Mouse (Mus musculus): ENCODE results near the gene Tom1l2. TPM values are rescaled to one million over a fixed set of nuclear protein-coding genes. Genes with fewer than 3 reads are reported as not detected.

Tom1l2 gene
- polyA plus RNA-seq, 1 experiment from 2014 or later: 54.5 TPM

GRCm38 (mm10) chr11:60232441-60233058 lies 120.2 kb downstream of the Tom1l2 start:
- no peak overlapping the region for H3K9ac ChIP-seq
- ATAC-seq (ENCODE audit: low FRiP score): no peak
- no peak overlapping the region for H3K27ac ChIP-seq
- peaks cover 21% of the 10 kb centered on the region for H3K4me1 ChIP-seq (replicated peaks)
- H3K4me2 ChIP-seq: no peak overlapping the region
- H3K27me3 ChIP-seq: no peaks in the 10 kb centered on the region
- peaks cover 46% of the 10 kb centered on the region for H3K36me3 ChIP-seq
- no peaks in the 10 kb centered on the region for H3K9me3 ChIP-seq
- 78% methylated on average over 14 of the region's 14 CpGs for WGBS
- H3K4me3 ChIP-seq: no peak overlapping the region

- no peak overlapping the region for H3K4me3 ChIP-seq
- no peak for ATAC-seq (ENCODE audit: low FRiP score)
- peaks cover 44% of the 10 kb centered on the region for H3K36me3 ChIP-seq
- H3K4me1 ChIP-seq (replicated peaks): peaks cover 21% of the 10 kb centered on the region
- H3K27ac ChIP-seq: no peak overlapping the region; the same call in 1 of the 2 replicates
- H3K4me2 ChIP-seq: no peak overlapping the region
- H3K27me3 ChIP-seq: no peaks in the 10 kb centered on the region
- WGBS: 36% methylated on average over 4 of the region's 4 CpGs
- H3K9me3 ChIP-seq: no peaks in the 10 kb centered on the region
- H3K9ac ChIP-seq: no peak overlapping the region
Observed at GRCm38 (mm10) chr11:60231951-60232350, 120.8 kb downstream of the Tom1l2 start.

- peaks cover 39% of the 10 kb centered on the region for H3K36me3 ChIP-seq
- H3K9ac ChIP-seq: no peak overlapping the region
- no peak overlapping the region for H3K4me2 ChIP-seq
- no peak for ATAC-seq (ENCODE audit: low FRiP score)
- no peaks in the 10 kb centered on the region for H3K9me3 ChIP-seq
- H3K4me3 ChIP-seq: no peak overlapping the region
- WGBS: 65% methylated on average over 3 of the region's 3 CpGs
- no peak overlapping the region for H3K27ac ChIP-seq
- H3K27me3 ChIP-seq: no peaks in the 10 kb centered on the region
- peaks cover 21% of the 10 kb centered on the region for H3K4me1 ChIP-seq (replicated peaks)
Observed at GRCm38 (mm10) chr11:60231326-60231725, 121.4 kb downstream of the Tom1l2 start.

DNA sequence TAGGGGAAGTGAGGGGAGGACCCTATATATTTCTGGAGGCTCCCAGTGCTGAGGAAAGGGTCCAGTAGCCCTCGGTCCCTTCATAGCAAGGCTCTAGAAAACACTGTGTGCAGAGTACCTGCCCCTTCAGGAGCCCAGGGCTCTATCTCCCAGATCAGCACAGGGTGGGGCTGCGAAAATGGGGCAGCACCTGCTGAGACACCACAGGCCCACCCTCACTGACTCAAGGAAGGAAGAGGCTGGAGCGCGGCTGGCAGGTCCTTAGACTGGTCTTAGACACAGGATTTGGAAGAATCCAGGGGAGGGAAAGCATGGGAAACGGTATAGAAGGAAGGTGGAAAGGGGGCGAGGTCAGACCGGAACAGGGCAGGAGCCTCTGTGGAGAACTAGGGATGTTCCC lies 122.2 kb downstream of the Tom1l2 start:
- Histone ChIP-seq H3K4me3 (no peak overlapping the region), H3K27me3 (no peaks in the 10 kb centered on the region), H3K4me1 (replicated peaks) (peaks cover 21% of the 10 kb centered on the region), H3K9me3 (no peaks in the 10 kb centered on the region), H3K9ac (no peak overlapping the region), H3K4me2 (no peak overlapping the region), H3K27ac (no peak overlapping the region), H3K36me3 (peaks cover 32% of the 10 kb centered on the region)
- WGBS: 90% methylated on average over 7 of the region's 7 CpGs
- ATAC-seq (ENCODE audit: low FRiP score): no peak

GRCm38 (mm10) chr11:60229821-60230220 lies 122.9 kb downstream of the Tom1l2 start:
- Histone ChIP-seq H3K36me3 (peaks cover 27% of the 10 kb centered on the region), H3K4me2 (no peak overlapping the region), H3K4me3 (no peak overlapping the region), H3K9ac (no peak overlapping the region; the same call in 1 of the 2 replicates), H3K4me1 (replicated peaks) (peaks cover 21% of the 10 kb centered on the region), H3K27ac (no peak overlapping the region), H3K27me3 (no peaks in the 10 kb centered on the region), H3K9me3 (no peaks in the 10 kb centered on the region)
- ATAC-seq (ENCODE audit: low FRiP score): no peak
- WGBS: 79% methylated on average over 13 of the region's 13 CpGs

DNA sequence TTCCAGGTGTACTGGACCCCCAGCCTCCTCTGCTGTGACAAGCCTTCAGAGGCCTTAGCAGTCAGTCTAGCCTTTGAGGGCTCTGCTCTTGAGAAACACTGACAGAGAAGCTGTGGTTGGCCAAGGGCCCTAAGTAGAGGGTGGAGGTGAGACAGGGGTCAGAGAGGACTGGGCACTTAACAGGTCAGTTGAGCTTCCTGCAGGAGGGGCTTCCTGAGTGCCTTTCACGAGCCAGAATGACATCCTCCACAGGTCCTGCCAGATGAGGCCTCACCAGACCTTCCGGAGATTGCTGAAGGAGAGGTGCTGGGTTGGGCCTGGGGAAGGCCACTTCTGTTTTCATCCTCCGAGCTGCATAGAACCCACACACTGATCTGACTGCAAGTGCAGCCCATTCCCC lies 124.2 kb downstream of the Tom1l2 start:
- H3K36me3 ChIP-seq: peaks cover 27% of the 10 kb centered on the region
- H3K4me3 ChIP-seq: no peak overlapping the region
- no peak overlapping the region for H3K9ac ChIP-seq
- H3K9me3 ChIP-seq: no peaks in the 10 kb centered on the region
- H3K4me2 ChIP-seq: no peak overlapping the region
- no peak for ATAC-seq (ENCODE audit: low FRiP score)
- peaks cover 18% of the 10 kb centered on the region for H3K4me1 ChIP-seq (replicated peaks)
- no peaks in the 10 kb centered on the region for H3K27me3 ChIP-seq
- 68% methylated on average over 3 of the region's 3 CpGs for WGBS
- H3K27ac ChIP-seq: no peak overlapping the region

DNA sequence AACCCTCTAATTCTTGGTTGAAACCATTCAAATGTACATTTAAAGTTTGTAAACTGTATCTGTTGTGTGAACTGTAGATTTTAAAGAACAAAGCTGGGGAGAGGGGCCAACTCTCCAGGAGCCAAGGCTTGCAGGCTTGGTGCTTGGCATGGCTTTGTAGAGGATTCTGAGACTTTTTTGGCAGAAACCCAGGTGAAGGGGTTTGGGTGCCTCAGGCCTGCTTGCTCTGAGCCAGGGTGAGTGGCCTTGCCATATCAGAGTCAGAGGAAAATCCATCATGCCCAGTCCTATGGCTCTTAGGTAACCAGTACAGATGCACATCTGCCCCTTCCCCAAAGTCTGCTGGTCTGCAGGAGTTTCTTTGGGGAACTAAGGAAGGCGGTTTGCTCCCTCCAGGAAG lies 126.8 kb downstream of the Tom1l2 start:
- H3K27me3 ChIP-seq: peaks cover 7% of the 10 kb centered on the region; the same call in 1 of the 2 replicates
- H3K4me2 ChIP-seq: no peak overlapping the region
- H3K9me3 ChIP-seq: no peaks in the 10 kb centered on the region
- H3K4me1 ChIP-seq (replicated peaks): peaks cover 14% of the 10 kb centered on the region
- no peak overlapping the region for H3K4me3 ChIP-seq
- WGBS: 70% methylated on average over 1 of the region's 1 CpGs
- no peak overlapping the region for H3K9ac ChIP-seq
- no peak overlapping the region for H3K27ac ChIP-seq
- no peak for ATAC-seq (ENCODE audit: low FRiP score)
- peaks cover 26% of the 10 kb centered on the region for H3K36me3 ChIP-seq

DNA sequence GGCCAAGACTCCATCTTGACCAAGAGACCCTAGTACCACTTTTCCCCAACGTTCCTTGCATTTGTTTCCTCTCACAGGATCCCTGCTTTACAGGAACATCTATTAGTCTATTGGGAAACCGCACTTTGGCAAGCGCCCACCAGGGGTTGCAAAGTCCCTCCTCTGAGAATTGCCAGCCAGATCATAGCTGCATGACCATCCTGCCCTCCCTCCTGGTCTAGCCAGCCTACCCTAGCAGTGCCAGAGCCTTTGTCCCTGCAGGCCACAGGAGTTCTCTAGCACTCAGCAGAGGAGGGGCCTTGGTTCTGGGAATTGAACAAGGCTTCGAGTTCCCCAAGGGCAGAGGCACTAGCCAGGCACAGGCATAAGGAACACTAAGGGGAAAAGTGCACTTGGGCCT lies 128.0 kb downstream of the Tom1l2 start:
- 60% methylated on average over 4 of the region's 4 CpGs for WGBS
- H3K9me3 ChIP-seq: no peaks in the 10 kb centered on the region
- H3K4me2 ChIP-seq: no peak overlapping the region
- H3K4me1 ChIP-seq (replicated peaks): peaks cover 25% of the 10 kb centered on the region
- H3K4me3 ChIP-seq: no peak overlapping the region
- H3K9ac ChIP-seq: no peak overlapping the region
- ATAC-seq (ENCODE audit: low FRiP score): no peak
- H3K27me3 ChIP-seq: peaks cover 7% of the 10 kb centered on the region; the same call in 1 of the 2 replicates
- no peak overlapping the region for H3K27ac ChIP-seq
- peaks cover 21% of the 10 kb centered on the region for H3K36me3 ChIP-seq

DNA sequence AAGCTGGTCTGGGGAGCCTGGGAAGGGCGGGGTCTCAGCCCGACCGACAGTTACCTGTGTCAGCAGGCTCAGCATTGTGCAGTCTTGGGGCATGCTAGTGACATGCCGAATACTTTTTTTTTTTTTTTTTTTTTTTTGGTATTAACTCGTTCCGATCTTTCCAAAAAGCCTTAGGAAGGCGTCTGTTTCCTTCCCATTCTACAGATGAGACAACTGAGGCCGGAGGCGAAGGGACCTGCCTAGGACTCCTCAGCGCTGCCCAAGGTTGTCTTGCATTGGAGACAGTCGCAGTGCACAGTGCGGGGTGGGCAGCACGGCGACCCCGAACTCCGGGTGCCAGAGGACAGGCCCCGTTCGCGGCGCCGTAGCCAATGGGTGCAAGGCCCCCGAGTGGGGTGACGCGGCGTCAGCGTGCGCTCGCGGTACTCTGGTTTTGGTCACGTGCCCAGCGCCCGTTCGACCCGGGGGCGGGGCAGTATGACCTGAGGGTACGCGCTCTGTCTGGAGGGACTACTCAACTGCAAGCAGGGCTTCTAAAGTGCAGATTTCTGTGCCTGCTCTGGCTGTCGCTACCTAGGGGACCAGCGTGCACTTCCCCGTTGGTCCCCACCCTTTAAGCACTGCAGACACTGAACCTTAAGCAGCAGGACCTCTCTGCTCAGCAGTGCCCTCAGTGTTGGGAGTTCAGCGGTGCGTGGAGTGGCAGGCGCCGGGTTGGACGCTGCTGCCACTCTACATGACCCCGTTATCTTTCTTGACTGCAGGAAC lies 130.1 kb downstream of the Tom1l2 start, which contains the start of gene Srebf1:
Srebf1 (minus strand) TSS at position 113 of the 768 bp plus-strand sequence.
- no peaks in the 10 kb centered on the region for H3K9me3 ChIP-seq
- H3K27ac ChIP-seq: peak within 1 kb of the TSS; percentile 78
- peaks cover 35% of the 10 kb centered on the region for H3K4me1 ChIP-seq (replicated peaks)
- H3K4me2 ChIP-seq: peak within 1 kb of the TSS; percentile 61
- peaks cover 7% of the 10 kb centered on the region; the same call in 1 of the 2 replicates for H3K27me3 ChIP-seq
- peaks cover 9% of the 10 kb centered on the region; the same call in 1 of the 2 replicates for H3K36me3 ChIP-seq
- WGBS: 6% methylated on average over 46 of the region's 46 CpGs
- ATAC-seq (ENCODE audit: low FRiP score): peak; percentile 70
- H3K9ac ChIP-seq: peak within 1 kb of the TSS; percentile 64
- peak within 1 kb of the TSS; percentile 32 for H3K4me3 ChIP-seq

- Histone ChIP-seq H3K4me2 (peak overlapping the region; percentile 61), H3K27me3 (peaks cover 7% of the 10 kb centered on the region; the same call in 1 of the 2 replicates), H3K9ac (0 out of 2 replicates have a peak overlapping the region, but pooled peaks have one; percentile 64), H3K4me1 (replicated peaks) (peaks cover 35% of the 10 kb centered on the region), H3K9me3 (no peaks in the 10 kb centered on the region), H3K36me3 (peaks cover 7% of the 10 kb centered on the region; the same call in 1 of the 2 replicates), H3K4me3 (peak overlapping the region; percentile 32; the same call in 1 of the 2 replicates), H3K27ac (no peak overlapping the region)
- 50% methylated on average over 3 of the region's 3 CpGs for WGBS
- no peak for ATAC-seq (ENCODE audit: low FRiP score)
Observed at GRCm38 (mm10) chr11:60222085-60222468, 130.6 kb downstream of the Tom1l2 start.

DNA sequence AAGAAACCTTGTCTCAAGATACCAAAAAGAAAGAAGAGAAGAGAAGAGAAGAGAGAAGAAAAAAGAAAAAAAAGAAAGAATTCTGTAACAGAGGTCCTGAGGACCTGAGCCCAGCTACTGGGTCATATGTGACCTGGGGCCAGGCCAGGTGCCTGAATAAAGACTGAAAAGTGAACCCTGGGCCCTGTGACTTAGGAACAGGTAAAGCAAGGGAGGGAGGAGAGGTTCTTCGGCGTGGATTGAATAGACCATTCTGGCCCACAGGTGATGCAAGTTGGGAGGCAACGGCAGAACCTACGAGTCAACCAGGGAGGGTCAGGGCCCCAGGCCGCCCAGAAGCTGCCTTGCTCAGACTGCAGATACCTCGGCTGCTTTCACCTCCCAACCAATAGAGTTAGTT lies 131.3 kb downstream of the Tom1l2 start:
- ATAC-seq (ENCODE audit: low FRiP score): no peak

DNA sequence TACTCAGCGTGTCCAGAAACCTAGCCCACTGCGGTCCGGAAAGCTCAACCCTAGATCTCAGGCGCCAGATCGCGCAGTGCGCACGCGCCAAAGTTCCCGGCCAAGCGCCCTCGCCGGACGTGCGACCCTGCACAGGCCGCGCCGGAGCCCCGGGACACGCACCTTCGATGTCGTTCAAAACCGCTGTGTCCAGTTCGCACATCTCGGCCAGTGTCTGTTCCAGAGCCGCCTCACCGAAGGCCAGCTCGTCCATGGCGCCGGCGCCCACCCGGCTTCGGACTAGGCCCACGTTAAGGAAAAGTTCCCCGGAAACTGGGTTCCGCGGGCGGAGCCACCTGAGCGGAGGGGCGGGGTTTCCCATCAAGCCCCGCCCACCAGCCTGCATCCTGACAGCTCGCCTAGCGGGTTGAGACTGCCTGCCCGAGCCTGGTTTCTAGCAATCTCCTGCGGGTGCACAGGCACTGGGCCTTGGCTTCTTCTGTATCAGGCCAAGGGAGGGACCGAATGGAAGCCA lies 132.4 kb downstream of the Tom1l2 start:
- peak; percentile 72 for ATAC-seq (ENCODE audit: low FRiP score)
- peaks cover 5% of the 10 kb centered on the region; the same call in 1 of the 2 replicates for H3K36me3 ChIP-seq
- no peaks in the 10 kb centered on the region for H3K9me3 ChIP-seq
- H3K4me2 ChIP-seq: peak overlapping the region; percentile 64
- H3K9ac ChIP-seq: peak overlapping the region; percentile 72
- WGBS: under 1% methylated on average over 46 of the region's 46 CpGs
- peak overlapping the region; percentile 61 for H3K4me3 ChIP-seq
- peaks cover 7% of the 10 kb centered on the region; the same call in 1 of the 2 replicates for H3K27me3 ChIP-seq
- H3K4me1 ChIP-seq (replicated peaks): peaks cover 35% of the 10 kb centered on the region
- H3K27ac ChIP-seq: peak overlapping the region; percentile 62; the same call in 1 of the 2 replicates

More for the DNA sequence above, 131.3 kb downstream of the Tom1l2 start:
- H3K27me3 ChIP-seq: peaks cover 7% of the 10 kb centered on the region; the same call in 1 of the 2 replicates
- H3K27ac ChIP-seq: no peak overlapping the region
- no peak overlapping the region for H3K9ac ChIP-seq
- no peak overlapping the region for H3K4me2 ChIP-seq
- H3K9me3 ChIP-seq: no peaks in the 10 kb centered on the region
- no peak overlapping the region for H3K4me3 ChIP-seq
- peaks cover 35% of the 10 kb centered on the region for H3K4me1 ChIP-seq (replicated peaks)
- H3K36me3 ChIP-seq: peaks cover 5% of the 10 kb centered on the region; the same call in 1 of the 2 replicates
- WGBS: 91% methylated on average over 6 of the region's 6 CpGs
